Mouse (Mus musculus) urinary bladder, adult 2 months (tissue): ENCODE measurements around the gene Chat. TPM values are rescaled to one million over a fixed set of nuclear protein-coding genes. Genes with fewer than 3 reads are reported as not detected.

Source experiments
- polyA plus RNA-seq: library from polyadenylated mRNA; depleted of rRNA; stranded (reverse); fragments of >200 nt; gene quantifications from 2 replicates; pipeline ENCODE4 v1.2.3, GENCODE M21; 2012; rRNA removed

The Chat gene
- polyA plus RNA-seq, 1 experiment = 0.08 TPM

Other genes starting within 250 kb of the Chat start
- 0.50 and 0.87 TPM in 2 replicates for gene Ogdhl, start 144.0 kb downstream of the Chat start, polyA plus RNA-seq
- gene 1700024G13Rik, start 77.6 kb downstream of the Chat start, polyA plus RNA-seq = not detected in 2 replicates
- 0.14 and 0.29 TPM in 2 replicates for gene Slc18a3, start 1.1 kb downstream of the Chat start, polyA plus RNA-seq
- 7.1 and 7.2 TPM in 2 replicates for gene Ercc6, start 47.5 kb upstream of the Chat start, polyA plus RNA-seq
- 0.22 and 0.28 TPM in 2 replicates for gene Prrxl1, start 133.4 kb upstream of the Chat start, polyA plus RNA-seq
- gene 3425401B19Rik, start 219.3 kb upstream of the Chat start, polyA plus RNA-seq = 0.17 and 0.47 TPM in 2 replicates